Mouse (Mus musculus): Measurements from ENCODE around the gene Mapkapk2. TPM values are rescaled to one million over a fixed set of nuclear protein-coding genes. Genes with fewer than 3 reads are reported as not detected.
A peak's percentile ranks its signal among the peaks of the same experiment; 100 is the strongest.

Gene Mapkapk2
- polyA plus RNA-seq, 1 experiment from 2014 or later = 69.5 TPM

- Histone ChIP-seq H3K9me3 (no peaks in the 10 kb centered on the region), H3K27ac (replicated peaks) (no peak overlapping the region), H3K9ac (replicated peaks) (no peak overlapping the region), H3K27me3 (no peaks in the 10 kb centered on the region), H3K36me3 (no peaks in the 10 kb centered on the region), H3K4me2 (replicated peaks) (no peak overlapping the region), H3K4me1 (no peaks in the 10 kb centered on the region), H3K4me3 (no peak overlapping the region)
- no peak for ATAC-seq (ENCODE audit: low FRiP score, low read depth)
- 72% methylated on average over 10 of the region's 10 CpGs for WGBS
Observed at GRCm38 (mm10) chr1:131107575-131108308, 10.1 kb upstream of the Mapkapk2 start.

GRCm38 (mm10) chr1:131103776-131104424, 6.3 kb upstream of the Mapkapk2 start:
- H3K36me3 ChIP-seq = no peaks in the 10 kb centered on the region
- no peak for ATAC-seq (ENCODE audit: low FRiP score, low read depth)
- 84% methylated on average over 10 of the region's 10 CpGs for whole genome bisulfite sequencing

GRCm38 (mm10) chr1:131100808-131101207, 3.2 kb upstream of the Mapkapk2 start:
- Histone ChIP-seq H3K27ac (replicated peaks) (no peak overlapping the region), H3K4me3 (no peak overlapping the region), H3K27me3 (peaks cover 10% of the 10 kb centered on the region), H3K9ac (replicated peaks) (no peak overlapping the region), H3K36me3 (no peaks in the 10 kb centered on the region), H3K4me1 (peaks cover 8% of the 10 kb centered on the region), H3K4me2 (replicated peaks) (no peak overlapping the region), H3K9me3 (no peaks in the 10 kb centered on the region)
- no peak for ATAC-seq (ENCODE audit: low FRiP score, low read depth)
- 81% methylated on average over 1 of the region's 1 CpGs for WGBS

More at GRCm38 (mm10) chr1:131103776-131104424, 6.3 kb upstream of the Mapkapk2 start:
- Histone ChIP-seq H3K4me1 (no peaks in the 10 kb centered on the region), H3K4me3 (no peak overlapping the region), H3K9ac (replicated peaks) (no peak overlapping the region), H3K27me3 (peaks cover 5% of the 10 kb centered on the region; the same call in 1 of the 2 replicates), H3K27ac (replicated peaks) (no peak overlapping the region), H3K9me3 (no peaks in the 10 kb centered on the region), H3K4me2 (replicated peaks) (no peak overlapping the region)

- Histone ChIP-seq H3K9ac (replicated peaks) (peak overlapping the region; percentile 92), H3K4me3 (peak overlapping the region; percentile 81), H3K27ac (replicated peaks) (peak overlapping the region; percentile 82), H3K36me3 (no peaks in the 10 kb centered on the region), H3K4me1 (peaks cover 42% of the 10 kb centered on the region), H3K27me3 (peaks cover 10% of the 10 kb centered on the region), H3K4me2 (replicated peaks) (peak overlapping the region; percentile 70), H3K9me3 (no peaks in the 10 kb centered on the region)
- WGBS = under 1% methylated on average over 94 of the region's 98 CpGs
- peak; percentile 67 for ATAC-seq (ENCODE audit: low FRiP score, low read depth)
Observed at GRCm38 (mm10) chr1:131096803-131097699, 575 bp downstream of the Mapkapk2 start.

- no peaks in the 10 kb centered on the region for H3K36me3 ChIP-seq
- WGBS = 21% methylated on average over 9 of the region's 9 CpGs
- H3K4me1 ChIP-seq = peaks cover 46% of the 10 kb centered on the region
- H3K27me3 ChIP-seq = peaks cover 10% of the 10 kb centered on the region
- no peak for ATAC-seq (ENCODE audit: low FRiP score, low read depth)
- peak overlapping the region; percentile 92 for H3K9ac ChIP-seq (replicated peaks)
- peak overlapping the region; percentile 81 for H3K4me3 ChIP-seq
- no peaks in the 10 kb centered on the region for H3K9me3 ChIP-seq
- H3K4me2 ChIP-seq (replicated peaks) = peak overlapping the region; percentile 70
- peak overlapping the region; percentile 82 for H3K27ac ChIP-seq (replicated peaks)
Observed at GRCm38 (mm10) chr1:131096132-131096695, 1.4 kb downstream of the Mapkapk2 start.

- peaks cover 10% of the 10 kb centered on the region for H3K27me3 ChIP-seq
- ATAC-seq (ENCODE audit: low FRiP score, low read depth) = no peak; the same call in 1 of the 2 replicates
- H3K27ac ChIP-seq (replicated peaks) = peak overlapping the region; percentile 82
- no peaks in the 10 kb centered on the region for H3K9me3 ChIP-seq
- H3K36me3 ChIP-seq = no peaks in the 10 kb centered on the region
- H3K4me3 ChIP-seq = peak overlapping the region; percentile 81
- peak overlapping the region; percentile 70 for H3K4me2 ChIP-seq (replicated peaks)
- WGBS = 8% methylated on average over 8 of the region's 8 CpGs
- H3K4me1 ChIP-seq = peaks cover 52% of the 10 kb centered on the region
- peak overlapping the region; percentile 92 for H3K9ac ChIP-seq (replicated peaks)
Observed at GRCm38 (mm10) chr1:131095574-131095973, 2.1 kb downstream of the Mapkapk2 start.

- H3K4me3 ChIP-seq = no peak overlapping the region
- peaks cover 5% of the 10 kb centered on the region; the same call in 1 of the 2 replicates for H3K27me3 ChIP-seq
- H3K9me3 ChIP-seq = no peaks in the 10 kb centered on the region
- H3K9ac ChIP-seq (replicated peaks) = no peak overlapping the region
- peak overlapping the region; percentile 70; the same call in 1 of the 2 replicates for H3K4me2 ChIP-seq (replicated peaks)
- no peak for ATAC-seq (ENCODE audit: low FRiP score, low read depth)
- no peak overlapping the region for H3K27ac ChIP-seq (replicated peaks)
- peaks cover 69% of the 10 kb centered on the region for H3K4me1 ChIP-seq
- H3K36me3 ChIP-seq = no peaks in the 10 kb centered on the region
- WGBS = 75% methylated on average over 8 of the region's 8 CpGs
Observed at GRCm38 (mm10) chr1:131093889-131094288, 3.7 kb downstream of the Mapkapk2 start.

GRCm38 (mm10) chr1:131092846-131093245, 4.8 kb downstream of the Mapkapk2 start:
- H3K27me3 ChIP-seq = no peaks in the 10 kb centered on the region
- no peak for ATAC-seq (ENCODE audit: low FRiP score, low read depth)
- H3K36me3 ChIP-seq = no peaks in the 10 kb centered on the region
- 97% methylated on average over 3 of the region's 3 CpGs for WGBS
- H3K4me3 ChIP-seq = no peak overlapping the region
- H3K9ac ChIP-seq (replicated peaks) = no peak overlapping the region
- no peak overlapping the region for H3K27ac ChIP-seq (replicated peaks)
- peaks cover 79% of the 10 kb centered on the region for H3K4me1 ChIP-seq
- no peak overlapping the region for H3K4me2 ChIP-seq (replicated peaks)
- no peaks in the 10 kb centered on the region for H3K9me3 ChIP-seq

GRCm38 (mm10) chr1:131092173-131092572, 5.5 kb downstream of the Mapkapk2 start:
- Histone ChIP-seq H3K9me3 (no peaks in the 10 kb centered on the region), H3K4me1 (peaks cover 85% of the 10 kb centered on the region), H3K4me2 (replicated peaks) (no peak overlapping the region), H3K9ac (replicated peaks) (no peak overlapping the region), H3K27ac (replicated peaks) (no peak overlapping the region), H3K27me3 (no peaks in the 10 kb centered on the region), H3K4me3 (no peak overlapping the region), H3K36me3 (no peaks in the 10 kb centered on the region)
- no peak for ATAC-seq (ENCODE audit: low FRiP score, low read depth)
- WGBS = 91% methylated on average over 3 of the region's 3 CpGs

GRCm38 (mm10) chr1:131091481-131091880, 6.1 kb downstream of the Mapkapk2 start:
- H3K9me3 ChIP-seq = no peaks in the 10 kb centered on the region
- WGBS = 87% methylated on average over 3 of the region's 3 CpGs
- no peak overlapping the region for H3K4me3 ChIP-seq
- no peak overlapping the region for H3K9ac ChIP-seq (replicated peaks)
- no peaks in the 10 kb centered on the region for H3K36me3 ChIP-seq
- H3K4me1 ChIP-seq = peaks cover 91% of the 10 kb centered on the region
- no peak overlapping the region for H3K4me2 ChIP-seq (replicated peaks)
- no peaks in the 10 kb centered on the region for H3K27me3 ChIP-seq
- ATAC-seq (ENCODE audit: low FRiP score, low read depth) = no peak
- H3K27ac ChIP-seq (replicated peaks) = no peak overlapping the region

GRCm38 (mm10) chr1:131090877-131091276, 6.7 kb downstream of the Mapkapk2 start:
- Histone ChIP-seq H3K4me2 (replicated peaks) (no peak overlapping the region), H3K27ac (replicated peaks) (no peak overlapping the region), H3K27me3 (no peaks in the 10 kb centered on the region), H3K9me3 (no peaks in the 10 kb centered on the region), H3K9ac (replicated peaks) (no peak overlapping the region), H3K36me3 (no peaks in the 10 kb centered on the region), H3K4me3 (no peak overlapping the region), H3K4me1 (peaks cover 91% of the 10 kb centered on the region)
- 86% methylated on average over 4 of the region's 4 CpGs for WGBS
- no peak for ATAC-seq (ENCODE audit: low FRiP score, low read depth)

All from midbrain, embryonic 12.5 days (tissue).